Mouse (Mus musculus): Measurements from ENCODE around the gene Lrpap1. TPM values are rescaled to one million over a fixed set of nuclear protein-coding genes. Genes with fewer than 3 reads are reported as not detected.

Gene Lrpap1
- polyA plus RNA-seq, 1 experiment from 2014 or later, result 92.1 TPM

GRCm38 (mm10) chr5:35104183-35104959, 1.2 kb downstream of the Lrpap1 start:
- H3K36me3 ChIP-seq (ENCODE audit: control insufficient read depth, insufficient read depth), result peaks cover 22% of the 10 kb centered on the region
- H3K9ac ChIP-seq (ENCODE audit: low read depth, low read length), result peak overlapping the region; percentile 64
- peaks cover 25% of the 10 kb centered on the region for H3K4me1 ChIP-seq (ENCODE audit: control insufficient read depth, low read depth, low read length)
- peak overlapping the region; percentile 82 for H3K4me3 ChIP-seq (ENCODE audit: low read depth, low read length)
- H3K9me3 ChIP-seq (replicated peaks; ENCODE audit: control insufficient read depth, low read length), result no peaks in the 10 kb centered on the region
- WGBS (ENCODE audit: insufficient replicate concordance), result 63% methylated on average over 8 of the region's 8 CpGs
- peak overlapping the region; percentile 72 for H3K4me2 ChIP-seq (ENCODE audit: low read depth, low read length)
- H3K27ac ChIP-seq (ENCODE audit: low read length), result peak overlapping the region; percentile 3; the same call in 1 of the 2 replicates
- ATAC-seq (ENCODE audit: low read depth), result no peak
- H3K27me3 ChIP-seq (ENCODE audit: control insufficient read depth, insufficient read depth, low read depth, low read length), result no peaks in the 10 kb centered on the region

GRCm38 (mm10) chr5:35103528-35103927, 2.0 kb downstream of the Lrpap1 start:
- Histone ChIP-seq H3K9me3 (replicated peaks; ENCODE audit: control insufficient read depth, low read length) (no peaks in the 10 kb centered on the region), H3K4me2 (ENCODE audit: low read depth, low read length) (peak overlapping the region; percentile 72), H3K4me1 (ENCODE audit: control insufficient read depth, low read depth, low read length) (peaks cover 25% of the 10 kb centered on the region), H3K9ac (ENCODE audit: low read depth, low read length) (peak overlapping the region; percentile 18), H3K4me3 (ENCODE audit: low read depth, low read length) (peak overlapping the region; percentile 82), H3K36me3 (ENCODE audit: control insufficient read depth, insufficient read depth) (peaks cover 29% of the 10 kb centered on the region), H3K27me3 (ENCODE audit: control insufficient read depth, insufficient read depth, low read depth, low read length) (no peaks in the 10 kb centered on the region), H3K27ac (ENCODE audit: low read length) (peak overlapping the region; percentile 25; the same call in 1 of the 2 replicates)
- 25% methylated on average over 2 of the region's 2 CpGs for WGBS (ENCODE audit: insufficient replicate concordance)
- peak; percentile 45 for ATAC-seq (ENCODE audit: low read depth)

- 69% methylated on average over 8 of the region's 8 CpGs for WGBS (ENCODE audit: insufficient replicate concordance)
- Histone ChIP-seq H3K9me3 (replicated peaks; ENCODE audit: control insufficient read depth, low read length) (no peaks in the 10 kb centered on the region), H3K36me3 (ENCODE audit: control insufficient read depth, insufficient read depth) (peaks cover 34% of the 10 kb centered on the region), H3K27me3 (ENCODE audit: control insufficient read depth, insufficient read depth, low read depth, low read length) (no peaks in the 10 kb centered on the region), H3K4me2 (ENCODE audit: low read depth, low read length) (peak overlapping the region; percentile 72), H3K4me1 (ENCODE audit: control insufficient read depth, low read depth, low read length) (peaks cover 25% of the 10 kb centered on the region), H3K27ac (ENCODE audit: low read length) (peak overlapping the region; percentile 25; the same call in 1 of the 2 replicates), H3K9ac (ENCODE audit: low read depth, low read length) (peak overlapping the region; percentile 18; the same call in 1 of the 2 replicates), H3K4me3 (ENCODE audit: low read depth, low read length) (peak overlapping the region; percentile 82)
- no peak for ATAC-seq (ENCODE audit: low read depth)
Observed at GRCm38 (mm10) chr5:35103086-35103485, 2.5 kb downstream of the Lrpap1 start.

- H3K9me3 ChIP-seq (replicated peaks; ENCODE audit: control insufficient read depth, low read length), result no peaks in the 10 kb centered on the region
- H3K36me3 ChIP-seq (ENCODE audit: control insufficient read depth, insufficient read depth), result peaks cover 20% of the 10 kb centered on the region
- no peak overlapping the region for H3K4me2 ChIP-seq (ENCODE audit: low read depth, low read length)
- H3K4me1 ChIP-seq (ENCODE audit: control insufficient read depth, low read depth, low read length), result no peaks in the 10 kb centered on the region
- H3K4me3 ChIP-seq (ENCODE audit: low read depth, low read length), result no peak overlapping the region
- ATAC-seq (ENCODE audit: low read depth), result no peak
- H3K27ac ChIP-seq (ENCODE audit: low read length), result no peak overlapping the region
- H3K9ac ChIP-seq (ENCODE audit: low read depth, low read length), result no peak overlapping the region
- WGBS (ENCODE audit: insufficient replicate concordance), result 69% methylated on average over 3 of the region's 3 CpGs
- H3K27me3 ChIP-seq (ENCODE audit: control insufficient read depth, insufficient read depth, low read depth, low read length), result no peaks in the 10 kb centered on the region
Observed at GRCm38 (mm10) chr5:35091636-35092035, 13.9 kb downstream of the Lrpap1 start.

GRCm38 (mm10) chr5:35089614-35089963, 16.0 kb downstream of the Lrpap1 start:
- Histone ChIP-seq H3K4me1 (ENCODE audit: control insufficient read depth, low read depth, low read length) (no peaks in the 10 kb centered on the region), H3K27ac (ENCODE audit: low read length) (no peak overlapping the region), H3K36me3 (ENCODE audit: control insufficient read depth, insufficient read depth) (peaks cover 13% of the 10 kb centered on the region), H3K4me2 (ENCODE audit: low read depth, low read length) (no peak overlapping the region), H3K4me3 (ENCODE audit: low read depth, low read length) (no peak overlapping the region), H3K9ac (ENCODE audit: low read depth, low read length) (no peak overlapping the region), H3K9me3 (replicated peaks; ENCODE audit: control insufficient read depth, low read length) (no peaks in the 10 kb centered on the region), H3K27me3 (ENCODE audit: control insufficient read depth, insufficient read depth, low read depth, low read length) (no peaks in the 10 kb centered on the region)
- WGBS (ENCODE audit: insufficient replicate concordance), result 75% methylated on average over 5 of the region's 5 CpGs
- no peak for ATAC-seq (ENCODE audit: low read depth)

GRCm38 (mm10) chr5:35088785-35089613, 16.6 kb downstream of the Lrpap1 start:
- Histone ChIP-seq H3K4me3 (ENCODE audit: low read depth, low read length) (no peak overlapping the region), H3K9ac (ENCODE audit: low read depth, low read length) (no peak overlapping the region), H3K4me1 (ENCODE audit: control insufficient read depth, low read depth, low read length) (no peaks in the 10 kb centered on the region), H3K4me2 (ENCODE audit: low read depth, low read length) (no peak overlapping the region), H3K36me3 (ENCODE audit: control insufficient read depth, insufficient read depth) (peaks cover 10% of the 10 kb centered on the region), H3K27me3 (ENCODE audit: control insufficient read depth, insufficient read depth, low read depth, low read length) (no peaks in the 10 kb centered on the region), H3K27ac (ENCODE audit: low read length) (no peak overlapping the region), H3K9me3 (replicated peaks; ENCODE audit: control insufficient read depth, low read length) (no peaks in the 10 kb centered on the region)
- 52% methylated on average over 9 of the region's 9 CpGs for WGBS (ENCODE audit: insufficient replicate concordance)
- no peak for ATAC-seq (ENCODE audit: low read depth)

- H3K27me3 ChIP-seq (ENCODE audit: control insufficient read depth, insufficient read depth, low read depth, low read length), result no peaks in the 10 kb centered on the region
- no peak overlapping the region for H3K9ac ChIP-seq (ENCODE audit: low read depth, low read length)
- no peak overlapping the region for H3K4me3 ChIP-seq (ENCODE audit: low read depth, low read length)
- H3K9me3 ChIP-seq (replicated peaks; ENCODE audit: control insufficient read depth, low read length), result no peaks in the 10 kb centered on the region
- H3K36me3 ChIP-seq (ENCODE audit: control insufficient read depth, insufficient read depth), result no peaks in the 10 kb centered on the region
- no peak overlapping the region for H3K27ac ChIP-seq (ENCODE audit: low read length)
- WGBS (ENCODE audit: insufficient replicate concordance), result 47% methylated on average over 3 of the region's 3 CpGs
- H3K4me1 ChIP-seq (ENCODE audit: control insufficient read depth, low read depth, low read length), result no peaks in the 10 kb centered on the region
- no peak overlapping the region for H3K4me2 ChIP-seq (ENCODE audit: low read depth, low read length)
- ATAC-seq (ENCODE audit: low read depth), result no peak
Observed at GRCm38 (mm10) chr5:35084913-35085312, 20.7 kb downstream of the Lrpap1 start.

- Histone ChIP-seq H3K4me2 (ENCODE audit: low read depth, low read length) (no peak overlapping the region), H3K9me3 (replicated peaks; ENCODE audit: control insufficient read depth, low read length) (no peaks in the 10 kb centered on the region), H3K4me1 (ENCODE audit: control insufficient read depth, low read depth, low read length) (no peaks in the 10 kb centered on the region), H3K27ac (ENCODE audit: low read length) (no peak overlapping the region), H3K27me3 (ENCODE audit: control insufficient read depth, insufficient read depth, low read depth, low read length) (peaks cover 8% of the 10 kb centered on the region), H3K36me3 (ENCODE audit: control insufficient read depth, insufficient read depth) (no peaks in the 10 kb centered on the region), H3K4me3 (ENCODE audit: low read depth, low read length) (no peak overlapping the region), H3K9ac (ENCODE audit: low read depth, low read length) (no peak overlapping the region)
- ATAC-seq (ENCODE audit: low read depth), result no peak
- WGBS (ENCODE audit: insufficient replicate concordance), result 37% methylated on average over 18 of the region's 18 CpGs
Observed at GRCm38 (mm10) chr5:35079101-35079500, 26.5 kb downstream of the Lrpap1 start.

- Histone ChIP-seq H3K9me3 (replicated peaks; ENCODE audit: control insufficient read depth, low read length) (no peaks in the 10 kb centered on the region), H3K36me3 (ENCODE audit: control insufficient read depth, insufficient read depth) (no peaks in the 10 kb centered on the region), H3K4me1 (ENCODE audit: control insufficient read depth, low read depth, low read length) (no peaks in the 10 kb centered on the region), H3K9ac (ENCODE audit: low read depth, low read length) (no peak overlapping the region), H3K4me2 (ENCODE audit: low read depth, low read length) (no peak overlapping the region), H3K27me3 (ENCODE audit: control insufficient read depth, insufficient read depth, low read depth, low read length) (peaks cover 8% of the 10 kb centered on the region), H3K4me3 (ENCODE audit: low read depth, low read length) (no peak overlapping the region), H3K27ac (ENCODE audit: low read length) (no peak overlapping the region)
- ATAC-seq (ENCODE audit: low read depth), result no peak
- WGBS (ENCODE audit: insufficient replicate concordance), result 63% methylated on average over 1 of the region's 1 CpGs
Observed at GRCm38 (mm10) chr5:35076369-35076768, 29.2 kb downstream of the Lrpap1 start.

All from liver, embryonic 16.5 days (tissue).